Mouse (Mus musculus) adrenal gland, postnatal 4 days (tissue): ENCODE data around the gene Kif27. TPM values are rescaled to one million over a fixed set of nuclear protein-coding genes. Genes with fewer than 3 reads are reported as not detected.
"Not testable (repeated sequence)": the region's sequence is repeated elsewhere in the genome, so short reads cannot be mapped to it uniquely, and the experiment has no call there.

Experiments
- DNase-seq, 2 experiments: peaks; one replicate each; pipeline ENCODE4 v3.0.0; 2021 to 2022; ENCODE audit warnings: low spot score in 2 of 2, mixed read lengths in 2 of 2
- long read RNA-seq, 2 experiments: library from polyadenylated mRNA; stranded (forward); transcript quantifications; one replicate each; pipeline ENCODE4 v2.0.0; 2021
- total RNA-seq, 2 experiments: library from RNA; stranded (reverse); gene quantifications; 2 replicates each; pipeline ENCODE4 v1.2.3; 2021

The Kif27 gene
- total RNA-seq: 1 to 10 TPM; 2.2 to 2.6 TPM
- long read RNA-seq, experiment 1, partial matches to known transcripts: 0 of 2 reads
- long read RNA-seq, experiment 1, other reads (novel, unspliced or antisense): 2 of 2 reads
- long read RNA-seq, experiment 2, partial matches to known transcripts: 0 of 3 reads
- long read RNA-seq, experiment 2, other reads (novel, unspliced or antisense): 3 of 3 reads

DNA sequence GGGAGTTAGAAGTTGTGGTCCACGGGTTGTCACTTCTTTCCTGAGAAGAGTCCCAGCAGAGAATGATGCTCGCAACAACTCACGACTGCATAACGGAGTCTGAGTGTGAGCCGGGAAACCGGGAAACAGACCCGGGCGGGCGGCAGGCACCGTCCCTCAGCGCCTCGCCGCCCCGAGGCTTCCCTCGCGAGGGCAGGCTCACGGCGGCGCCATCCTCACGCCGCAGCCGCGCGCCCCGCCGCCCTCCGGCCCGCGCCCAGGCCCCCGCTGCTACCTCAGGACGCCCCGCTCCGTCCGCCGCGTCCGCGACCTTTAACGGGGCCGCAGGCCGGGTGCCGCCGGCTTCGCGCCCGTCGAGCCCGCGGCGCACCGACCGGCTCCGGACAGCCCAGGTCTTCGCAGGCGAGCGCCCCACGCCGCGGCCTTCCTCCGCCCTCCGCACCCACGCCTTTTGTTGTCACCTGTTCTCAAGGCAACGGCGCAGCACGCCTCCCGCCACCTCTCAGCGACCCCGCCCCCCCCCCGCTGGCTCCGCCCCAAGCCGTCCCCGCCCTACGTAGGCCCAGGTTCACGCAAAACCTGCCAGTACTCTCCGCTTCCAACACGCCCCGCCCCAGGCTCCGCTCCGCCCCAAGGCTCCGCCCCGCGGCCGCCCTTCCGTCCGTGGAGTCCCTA lies at the start of gene Kif27:
Gene Kif27, minus strand, starts transcription at position 494 of the 675 bp plus-strand sequence.
- peak; percentile 50 to 66 for DNase-seq

DNA sequence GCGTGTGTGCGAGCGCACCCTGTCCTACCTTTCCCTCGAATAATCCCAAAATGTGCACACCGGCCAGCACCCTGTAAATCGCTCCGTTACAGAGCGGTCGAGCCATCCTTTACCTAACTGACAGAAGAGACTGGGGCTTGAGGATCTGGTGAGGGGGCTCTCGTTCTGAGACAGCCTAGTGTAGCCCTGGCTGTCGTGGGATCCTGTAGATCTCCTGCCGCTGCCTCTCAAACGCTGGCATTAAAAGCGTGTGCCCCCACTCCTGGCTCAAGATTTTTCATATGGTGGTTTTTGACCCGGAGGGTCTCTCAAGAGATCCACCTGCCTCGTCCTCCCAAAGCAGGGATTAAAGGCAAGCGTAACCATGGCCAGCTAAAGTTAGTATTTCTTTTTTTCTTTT lies 44.3 kb upstream of the Kif27 start, which contains the start of gene Hnrnpk:
Gene Hnrnpk, minus strand, starts transcription at position 101 of the 400 bp plus-strand sequence.
- DNase-seq: not testable (repeated sequence)

DNA sequence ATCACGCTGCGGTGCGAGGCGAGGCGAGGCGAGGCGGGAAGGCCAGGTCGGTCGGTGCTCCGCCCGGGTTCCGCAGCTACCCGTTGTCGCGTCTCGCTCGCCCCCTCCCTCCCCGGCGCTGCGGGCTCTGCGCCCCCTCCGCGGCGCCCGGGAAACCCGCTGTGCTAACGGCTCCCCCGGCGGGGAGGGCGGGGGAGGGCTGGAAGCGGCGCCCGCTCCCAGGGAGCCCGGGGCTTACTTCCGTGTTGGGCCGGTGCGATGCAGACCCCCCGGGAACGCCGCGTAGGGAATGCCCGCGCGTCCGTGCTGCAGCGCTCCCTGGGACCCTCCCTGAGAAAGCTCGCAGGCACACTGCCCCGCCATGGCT lies 43.8 kb upstream of the Kif27 start:
- no peak for DNase-seq

DNA sequence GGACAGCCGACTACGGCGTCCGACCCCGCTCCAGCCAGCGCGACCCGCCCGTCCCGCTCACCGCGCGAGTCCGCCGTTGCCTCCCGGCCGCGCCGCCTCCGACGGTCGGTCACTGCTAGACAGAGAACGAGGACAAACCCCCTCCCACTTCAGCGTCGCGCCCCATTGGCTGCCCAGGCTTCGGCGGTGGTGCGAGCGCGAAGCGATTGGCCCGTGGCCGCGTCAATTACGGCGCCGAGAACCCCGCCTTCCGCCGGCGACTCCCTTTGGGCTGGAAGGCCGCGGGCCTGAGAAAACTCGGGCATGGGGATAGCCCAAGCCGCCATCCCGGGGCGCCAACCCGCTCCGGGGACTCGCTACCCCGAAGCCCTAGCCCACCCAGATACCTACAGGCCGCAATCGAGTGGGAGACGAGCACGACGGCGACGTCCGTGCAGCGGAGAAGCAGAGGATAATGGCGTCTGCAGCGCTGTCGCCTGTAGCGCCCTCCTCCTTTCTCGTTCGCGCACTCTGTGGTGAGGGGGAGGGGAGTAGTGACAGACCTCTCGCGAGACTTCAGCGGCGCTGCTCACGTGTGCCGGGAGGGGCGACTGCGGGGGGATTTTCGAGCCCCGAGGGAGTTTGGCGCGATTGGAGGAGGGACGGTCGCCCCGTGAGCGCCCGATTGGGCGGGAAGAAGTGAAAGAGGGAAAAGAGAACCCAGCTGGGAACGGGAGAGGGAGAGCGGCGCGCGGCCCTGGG lies 43.3 kb upstream of the Kif27 start, which contains the start of gene Rmi1:
Gene Rmi1, plus strand, starts transcription at position 246 of the 741 bp plus-strand sequence.
- DNase-seq: peak; percentile 95 to 96

DNA sequence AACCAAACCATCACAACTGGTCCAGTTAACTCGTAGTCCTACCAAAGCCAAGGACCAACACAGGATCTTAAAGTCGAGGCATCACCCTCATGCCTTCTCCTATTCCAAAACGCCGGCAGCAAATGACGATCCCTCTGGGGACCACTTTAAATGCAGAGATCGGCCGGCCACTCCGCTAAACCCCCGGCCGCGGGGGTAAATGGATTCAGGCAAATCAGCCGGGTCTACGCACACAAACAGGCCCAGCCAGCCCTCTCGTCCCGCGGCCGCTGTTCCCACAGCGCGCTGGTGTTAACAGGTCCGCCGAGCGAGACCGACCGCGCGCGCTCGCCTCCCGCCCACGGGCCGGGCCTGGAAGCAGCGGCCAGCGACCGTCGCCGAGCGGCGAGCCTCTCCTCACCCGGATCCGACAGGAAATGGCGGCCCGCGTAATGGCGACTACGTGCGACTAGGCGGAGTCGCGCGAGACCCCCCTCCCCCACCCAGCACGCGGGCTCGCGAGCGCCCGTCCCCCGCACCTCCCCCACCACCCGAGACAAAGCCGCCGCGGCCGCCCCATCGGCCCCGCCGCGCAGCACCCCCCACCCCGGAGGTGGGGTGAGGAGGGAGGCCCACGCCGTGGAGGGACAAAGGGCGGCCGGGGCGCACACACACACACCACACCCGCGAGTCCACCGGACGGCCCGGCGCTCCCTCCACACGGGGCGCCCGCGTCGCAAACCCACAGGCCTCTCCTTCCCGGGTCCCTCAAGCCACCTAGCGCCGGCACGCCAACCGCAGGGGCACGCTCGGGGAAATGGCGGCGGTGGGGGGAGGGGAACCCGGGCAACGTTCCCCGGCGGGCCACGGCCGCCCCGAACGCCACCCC lies 42.4 kb upstream of the Kif27 start:
- DNase-seq: peak; percentile 56 to 61

DNA sequence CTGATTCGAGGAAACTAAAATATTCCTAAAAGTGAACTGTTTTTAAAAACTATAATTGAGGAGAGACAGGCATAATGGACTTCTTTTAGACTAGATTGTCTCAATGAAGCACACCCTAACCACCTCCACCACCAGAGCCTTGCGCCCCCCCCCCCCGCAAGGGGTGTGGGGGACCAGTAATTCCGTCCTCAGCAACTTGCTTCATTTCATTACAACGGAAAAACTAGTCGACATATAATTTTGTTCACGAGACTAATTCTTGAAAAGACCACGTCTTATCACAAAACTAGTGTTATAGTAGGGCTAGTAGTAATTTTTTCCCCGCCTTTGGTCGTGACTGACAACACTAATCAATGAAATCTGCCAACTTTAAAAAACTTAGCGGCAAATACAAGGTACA lies 41.7 kb upstream of the Kif27 start:
- no peak for DNase-seq

DNA sequence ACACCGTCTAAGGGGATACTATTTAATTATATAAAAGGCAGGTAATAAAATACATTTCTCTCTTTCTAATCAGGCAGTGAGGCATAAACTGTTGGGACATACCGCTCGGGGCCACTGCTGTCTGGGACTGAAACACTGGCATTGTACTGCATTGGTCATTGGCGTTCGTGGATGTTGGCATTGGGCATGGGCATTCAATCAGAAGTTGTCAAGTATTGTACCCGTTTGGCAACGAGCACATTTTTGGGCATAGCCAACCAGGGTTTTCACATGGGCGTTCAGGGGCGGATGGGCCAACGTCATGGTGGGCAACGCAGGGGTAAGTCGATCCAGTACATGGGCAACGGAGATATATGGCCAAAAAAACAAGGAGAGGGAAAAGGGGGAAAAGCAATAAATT lies 38.7 kb upstream of the Kif27 start:
- DNase-seq: no peak

DNA sequence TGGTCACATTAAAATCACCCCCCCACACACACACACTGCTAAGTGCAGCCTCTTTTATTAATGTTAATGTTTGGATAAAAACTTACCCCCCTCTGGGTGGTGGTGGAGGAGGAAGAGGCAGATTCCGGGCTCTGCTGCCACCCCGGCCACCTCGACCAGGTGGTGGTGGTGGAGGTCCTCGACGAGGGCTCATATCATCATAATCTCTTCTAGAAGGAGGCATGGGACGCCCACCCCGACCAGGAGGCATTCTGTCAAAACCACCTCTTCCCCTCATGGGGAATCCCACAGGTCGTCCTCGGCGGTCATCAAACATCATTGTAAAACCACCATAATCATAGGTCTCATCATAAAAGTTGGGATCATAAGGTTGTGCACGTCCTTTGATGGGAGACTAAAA lies 35.5 kb upstream of the Kif27 start:
- not testable (repeated sequence) for DNase-seq

DNA sequence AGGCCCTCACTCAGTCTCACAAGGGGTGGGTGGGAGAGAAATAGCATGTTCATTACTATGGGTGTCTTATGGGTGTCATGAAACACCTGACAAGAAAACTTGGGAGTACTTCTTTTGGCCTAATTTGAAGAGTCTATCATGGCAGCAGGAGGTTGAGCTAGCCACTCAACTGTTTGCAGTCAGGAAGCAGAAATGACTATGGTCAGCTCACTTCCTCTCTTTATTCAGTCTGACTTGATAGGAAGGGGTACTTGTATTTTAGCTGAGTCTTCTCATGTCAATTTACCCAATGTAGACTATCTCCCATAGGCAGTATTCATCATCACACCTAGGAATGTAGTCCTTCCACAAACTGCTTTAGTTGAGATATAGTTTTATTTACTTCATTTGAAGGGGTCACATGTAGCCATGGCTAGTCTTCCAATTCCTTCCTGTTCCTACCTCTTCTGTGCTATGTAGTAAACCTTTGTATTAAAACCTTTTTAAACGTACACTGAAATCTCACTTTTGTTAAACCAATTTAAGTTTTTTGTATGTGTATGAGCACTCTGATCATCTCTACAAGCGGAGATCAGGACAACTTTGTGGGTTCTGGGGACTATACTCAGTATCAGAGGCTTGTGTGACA lies 30.5 kb upstream of the Kif27 start:
- no peak for DNase-seq

DNA sequence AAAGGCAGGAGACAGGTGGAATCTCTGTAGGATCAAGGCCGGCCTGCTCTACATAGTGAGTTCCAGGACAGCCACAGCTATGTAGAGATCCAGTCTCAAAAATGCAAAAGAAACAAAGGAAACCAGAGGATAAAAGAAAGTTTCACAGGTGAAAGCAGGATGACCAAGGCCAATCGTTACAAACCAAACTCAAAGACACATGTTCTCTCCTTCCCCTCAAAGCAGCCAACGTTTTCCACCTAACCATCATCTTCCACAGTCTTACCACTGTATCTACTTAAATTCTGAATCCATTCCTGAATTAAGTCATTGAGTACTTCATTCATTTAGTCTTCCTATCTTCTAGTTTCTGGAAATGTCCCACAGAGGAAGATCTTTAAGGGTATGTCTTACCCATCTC lies 29.5 kb upstream of the Kif27 start:
- no peak for DNase-seq

DNA sequence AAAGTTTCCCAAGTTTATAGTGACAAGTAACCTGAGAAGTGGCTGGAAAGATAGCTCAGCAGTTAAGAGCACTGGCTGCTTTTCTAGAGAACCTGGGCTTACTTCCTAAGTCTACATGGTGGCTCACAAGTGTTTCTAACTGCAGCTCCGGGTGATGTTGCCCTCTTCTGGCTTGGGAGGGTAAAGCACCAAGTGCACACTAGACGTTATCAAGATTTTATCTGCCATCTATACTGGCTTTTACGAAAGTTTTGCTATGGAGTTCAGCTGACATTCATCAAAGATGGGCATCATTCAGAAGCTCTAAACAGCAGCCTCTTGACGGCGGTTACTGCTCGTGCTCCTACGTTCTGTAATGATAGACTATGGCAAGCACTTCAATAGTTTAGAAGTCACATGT lies 29.0 kb upstream of the Kif27 start:
- DNase-seq: peak; percentile 27 to 37

DNA sequence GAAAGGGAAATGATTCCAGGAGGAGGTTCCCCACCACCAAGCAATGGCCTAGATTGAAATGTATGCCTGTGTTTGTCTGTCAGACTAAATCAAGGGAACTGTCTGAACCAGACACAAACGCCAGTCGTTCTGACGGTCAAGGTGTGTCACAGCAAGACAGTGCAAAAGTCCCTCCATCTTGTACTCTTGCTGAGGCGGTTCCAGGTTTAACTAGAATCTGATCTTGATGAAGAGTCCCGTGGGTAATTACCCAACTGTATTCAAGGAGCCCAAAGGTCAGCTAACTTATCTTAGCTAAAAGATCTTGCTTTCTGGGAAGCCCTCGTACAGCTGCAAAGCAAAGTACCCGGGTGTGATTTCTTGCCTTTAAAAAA lies 26.6 kb upstream of the Kif27 start:
- DNase-seq: no peak

DNA sequence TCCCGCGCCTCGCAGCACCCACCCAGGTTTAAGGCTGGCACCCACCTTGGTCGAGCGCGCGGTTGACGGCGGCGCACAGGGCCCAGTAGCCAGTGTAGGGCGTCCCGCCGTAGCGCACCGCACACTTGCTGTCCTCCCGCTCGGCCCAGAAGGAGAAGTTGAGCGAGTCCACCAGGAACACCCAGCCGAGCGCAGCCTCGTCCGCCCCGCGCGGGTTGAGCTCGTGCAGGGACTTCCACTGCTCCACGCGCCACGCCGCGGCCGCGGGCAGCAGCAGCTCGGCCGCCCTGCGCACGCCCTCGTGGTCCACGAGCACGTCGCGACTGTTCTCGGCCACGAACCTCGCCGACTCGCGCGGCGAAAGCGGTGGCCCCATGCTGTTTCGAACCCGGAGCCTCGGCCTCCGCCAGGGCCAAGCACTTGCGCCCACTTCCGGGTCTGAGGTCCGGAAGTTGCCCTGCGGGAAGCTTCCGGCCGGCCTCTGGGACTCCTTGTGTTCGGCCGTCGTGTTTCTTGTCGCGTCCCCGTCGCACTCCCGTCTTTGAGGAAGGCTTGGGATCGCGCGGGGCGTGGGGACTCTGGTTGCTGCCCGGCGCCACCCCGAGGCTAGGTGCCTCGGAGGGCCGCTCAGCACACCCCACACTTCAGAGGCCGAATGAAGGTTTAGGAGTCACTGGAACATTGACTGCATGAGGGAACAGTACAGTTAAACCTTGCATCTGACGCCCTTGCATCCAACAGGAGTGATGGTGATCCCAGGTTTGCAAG lies 26.0 kb upstream of the Kif27 start, which contains the start of gene 2210016F16Rik:
Gene 2210016F16Rik, minus strand, starts transcription at position 447 of the 768 bp plus-strand sequence.
- peak; percentile 25 to 43 for DNase-seq

DNA sequence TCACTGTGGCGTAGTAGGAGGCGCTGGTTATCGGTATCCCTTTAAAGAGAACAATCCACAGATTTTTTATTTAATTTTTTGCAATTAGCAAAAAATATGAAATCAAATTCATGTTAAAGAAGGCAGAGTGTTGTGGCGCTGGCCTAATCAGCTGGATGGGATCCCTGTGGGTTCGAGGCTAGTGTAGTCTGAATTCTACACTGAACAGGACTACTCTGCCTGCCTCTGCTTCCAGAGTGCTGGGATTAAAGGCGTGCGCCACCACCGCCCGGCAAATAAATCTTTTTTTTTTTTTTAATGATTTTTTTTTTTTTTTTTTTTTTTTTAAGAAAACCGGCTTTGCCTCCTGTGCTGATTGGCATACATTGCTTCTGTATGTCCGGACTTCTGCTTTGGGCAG lies 25.4 kb upstream of the Kif27 start:
- DNase-seq: no peak

DNA sequence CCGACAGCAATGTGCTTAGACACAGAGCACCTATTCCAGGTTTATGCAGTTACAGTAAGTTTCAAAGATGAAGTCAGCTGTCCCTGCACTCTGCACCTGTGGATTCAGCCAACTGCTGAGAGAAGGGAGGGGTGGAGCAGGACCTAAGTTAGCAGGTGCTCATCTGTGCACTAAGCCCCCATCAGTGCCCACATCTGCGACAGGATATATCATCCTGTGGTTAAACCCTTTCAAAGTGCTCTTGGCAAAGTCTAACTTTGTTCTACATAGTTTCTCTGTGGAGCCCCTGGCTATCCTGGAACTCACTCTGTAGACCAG lies 14.2 kb upstream of the Kif27 start:
- no peak for DNase-seq

DNA sequence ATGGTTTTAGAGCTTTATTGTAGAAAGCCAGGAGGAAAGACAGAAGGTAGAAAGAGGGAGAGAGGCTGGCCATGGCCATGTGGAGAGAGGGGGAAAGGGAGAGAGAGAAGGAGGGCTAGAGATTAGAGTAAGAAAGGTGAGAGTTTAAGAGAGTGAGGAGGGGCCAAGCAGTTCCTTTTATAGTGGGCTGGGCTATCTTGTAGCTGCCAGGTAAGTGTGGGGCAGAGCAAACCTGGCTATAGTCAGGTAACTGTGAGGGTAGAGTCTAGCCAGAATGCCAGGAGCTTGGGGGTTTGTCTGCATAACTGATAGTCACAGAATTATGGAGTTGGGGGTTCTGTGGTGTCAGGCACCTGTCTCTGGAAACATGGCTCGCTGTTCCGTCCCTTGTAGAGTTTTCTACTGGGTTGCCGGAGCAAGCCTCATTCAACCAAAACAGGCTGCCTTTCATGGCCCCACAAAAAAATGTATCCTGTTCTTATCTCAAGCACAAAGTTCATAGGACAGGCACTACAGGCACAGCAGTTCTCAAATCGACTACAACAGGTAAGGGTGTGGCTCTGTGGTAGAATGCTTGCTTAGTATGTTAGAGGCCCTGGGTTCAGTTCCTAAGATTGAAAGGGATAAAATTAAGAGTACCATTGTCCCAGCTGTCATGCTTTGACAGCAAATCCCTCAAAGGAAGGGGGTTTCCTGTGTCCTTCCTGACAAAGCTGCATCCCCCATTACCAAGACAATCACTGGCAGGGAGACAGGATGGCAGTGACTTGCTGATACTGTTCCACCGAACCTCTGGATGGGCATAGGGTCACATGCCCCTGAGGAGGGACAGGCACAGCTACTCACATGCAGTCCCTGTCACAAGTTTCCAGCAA lies 13.6 kb upstream of the Kif27 start:
- DNase-seq: no peak

DNA sequence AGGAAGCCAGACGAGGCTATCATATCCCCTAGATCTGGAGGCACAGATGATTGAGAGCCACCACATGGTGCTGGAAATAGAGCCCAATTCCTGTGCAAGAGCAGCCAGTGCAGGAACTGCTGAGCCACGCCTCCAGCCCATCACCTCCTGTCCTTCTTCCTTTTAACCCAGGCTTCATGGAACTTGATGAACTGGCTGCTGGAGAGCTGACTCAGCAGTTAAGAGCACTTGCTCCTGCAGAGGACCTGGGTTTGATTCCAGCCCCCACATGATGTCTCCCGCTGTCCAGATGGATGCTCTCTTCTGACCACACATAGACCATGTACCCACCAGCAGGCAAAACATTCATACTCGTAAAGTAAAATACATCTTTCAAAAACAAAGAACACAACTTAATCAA lies 9.9 kb upstream of the Kif27 start:
- DNase-seq: no peak

DNA sequence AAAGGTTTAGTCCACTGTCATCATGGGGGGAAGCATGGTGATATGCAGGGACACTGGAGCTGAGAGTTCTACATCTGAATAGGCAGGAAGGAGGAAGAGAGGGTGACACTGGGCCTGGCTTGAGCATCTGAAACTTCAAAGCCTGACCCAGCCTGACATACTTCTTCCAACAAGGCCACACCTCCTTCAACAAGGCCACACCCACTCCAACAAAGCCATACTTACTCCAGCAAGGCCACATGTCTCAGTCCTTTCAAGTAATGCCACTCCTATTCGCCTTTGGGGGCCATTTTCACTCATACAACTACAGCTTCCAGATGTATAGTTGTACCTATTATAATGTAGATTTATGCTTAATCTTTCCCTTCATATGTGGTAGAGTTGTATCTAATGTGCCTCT lies 8.7 kb upstream of the Kif27 start:
- no peak for DNase-seq

DNA sequence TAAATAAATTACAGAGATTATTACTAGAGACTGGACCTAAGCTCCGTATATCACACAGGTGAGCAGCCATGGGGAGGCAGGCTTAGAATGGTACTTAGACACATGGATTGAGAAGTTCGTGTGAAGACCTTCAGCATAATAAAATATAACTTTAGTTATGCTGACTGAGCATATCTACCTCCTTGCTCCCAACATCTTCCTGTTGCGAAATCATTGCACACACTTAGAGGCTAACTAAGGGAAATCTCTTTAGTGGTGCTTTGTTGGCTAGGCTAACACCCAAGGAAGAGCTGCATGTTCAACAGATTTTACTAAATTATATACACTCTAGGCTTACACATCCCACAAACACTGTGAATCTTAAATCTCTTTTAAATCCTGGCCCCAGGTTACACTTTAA lies 7.5 kb upstream of the Kif27 start:
- DNase-seq: no peak
